Mouse (Mus musculus): ENCODE measurements around the gene 1520401A03Rik.

1520401A03Rik gene

GRCm38 (mm10) chr17:23672761-23673160 lies 49.8 kb downstream of the 1520401A03Rik start:
- in situ Hi-C loops (cut with MboI, MseI), result no loop called here

GRCm38 (mm10) chr17:23671519-23671918 lies 51.1 kb downstream of the 1520401A03Rik start:
- in situ Hi-C loops (cut with MboI, MseI), result no loop called here

- in situ Hi-C loops (cut with MboI, MseI), result no loop called here
These were observed 52.0 kb downstream of the 1520401A03Rik start for GRCm38 (mm10) chr17:23670516-23671074.

GRCm38 (mm10) chr17:23665511-23665910 lies 57.1 kb downstream of the 1520401A03Rik start:
- in situ Hi-C loops (cut with MboI, MseI), result loop anchor here (5.0 kb wide), 1 partner anchor 42 kb away; no protein-coding TSS in a partner anchor

GRCm38 (mm10) chr17:23664556-23665021 lies 58.0 kb downstream of the 1520401A03Rik start:
- in situ Hi-C loops (cut with MboI, MseI), result loop anchor here (5.0 kb wide), 1 partner anchor 43 kb away; no protein-coding TSS in a partner anchor

- in situ Hi-C loops (cut with MboI, MseI), result no loop called here
These were observed 61.1 kb downstream of the 1520401A03Rik start for GRCm38 (mm10) chr17:23661526-23661925.

- in situ Hi-C loops (cut with MboI, MseI), result no loop called here
These were observed 61.7 kb downstream of the 1520401A03Rik start for GRCm38 (mm10) chr17:23660876-23661200.

- in situ Hi-C loops (cut with MboI, MseI), result no loop called here
These were observed 62.3 kb downstream of the 1520401A03Rik start, which contains the start of gene Bicdl2 for GRCm38 (mm10) chr17:23660117-23660875. Gene Bicdl2 (plus strand): TSS chr17:23660506.

- in situ Hi-C loops (cut with MboI, MseI), result no loop called here
These were observed 64.1 kb downstream of the 1520401A03Rik start for GRCm38 (mm10) chr17:23658450-23658849.

Measured in T-helper 17 cell (primary cell).